Mouse (Mus musculus) heart, postnatal 0 days (tissue): ENCODE data around the gene Slc25a12. TPM values are rescaled to one million over a fixed set of nuclear protein-coding genes. Genes with fewer than 3 reads are reported as not detected.

Source experiments
- ATAC-seq: fragments of 200-750 bp; cut with Nextera tagmentation; 2 replicates; pipeline ENCODE4 v1.8.0; 2017; ENCODE audit warnings: low read depth, moderate number of reproducible peaks, moderate library complexity; ENCODE audit not compliant: insufficient read depth
- DNase-seq: peaks from one replicate; pipeline ENCODE4 v3.0.0-alpha.2; 2016; ENCODE audit warnings: low spot score
- H3K27ac ChIP-seq: fragments of 300-500 bp; sonication (generic); 2 replicates; pipeline ENCODE4 v1.5.1; 2014; ENCODE audit warnings: low read depth, mild to moderate bottlenecking
- H3K27me3 ChIP-seq: fragments of 300-500 bp; sonication (generic); 2 replicates; pipeline ENCODE4 v1.6.1; 2014; ENCODE audit warnings: low read length, mixed read lengths; ENCODE audit not compliant: control insufficient read depth, insufficient read depth
- H3K36me3 ChIP-seq: fragments of 300-500 bp; sonication (generic); replicated peaks from 2 replicates; pipeline ENCODE4 v1.6.1; 2014; ENCODE audit warnings: low read length, mixed read lengths; ENCODE audit not compliant: control insufficient read depth, insufficient read depth
- H3K4me1 ChIP-seq: fragments of 300-500 bp; sonication (generic); 2 replicates; pipeline ENCODE4 v1.6.1; 2014; ENCODE audit warnings: antibody characterized with exemption; ENCODE audit not compliant: control insufficient read depth, insufficient read depth
- H3K4me2 ChIP-seq: fragments of 300-500 bp; sonication (generic); 2 replicates; pipeline ENCODE4 v1.6.1; 2014; ENCODE audit warnings: low read depth, mild to moderate bottlenecking, low read length, moderate library complexity
- H3K4me3 ChIP-seq: fragments of 300-500 bp; sonication (generic); 2 replicates; pipeline ENCODE4 v1.5.1; 2014; ENCODE audit warnings: low read depth, low read length
- H3K9ac ChIP-seq: fragments of 300-500 bp; sonication (generic); replicated peaks from 2 replicates; pipeline ENCODE4 v1.6.1; 2014; ENCODE audit warnings: low read depth, low read length, mixed read lengths
- H3K9me3 ChIP-seq: fragments of 300-500 bp; sonication (generic); replicated peaks from 2 replicates; pipeline ENCODE4 v1.6.1; 2016; ENCODE audit warnings: low read length; ENCODE audit not compliant: control insufficient read depth
- CTCF ChIP-seq: IDR thresholded peaks from 2 replicates; pipeline ENCODE4 v1.5.1; 2016; ENCODE audit warnings: antibody characterized with exemption, control low read depth, low read depth
- EP300 ChIP-seq: IDR thresholded peaks from 2 replicates; pipeline ENCODE4 v1.6.1; 2016; ENCODE audit warnings: antibody characterized with exemption, low read depth
- WGBS: fragments of 180-500 bp; shearing (Covaris S2); extraction: QIAGEN DNeasy Blood & Tissue Kit; methylation state at CpG from one replicate; pipeline ENCODE4 v1.1.7; 2014; 5-methylcytosine and 5-hydroxymethylcytosine counted together
- polyA plus RNA-seq: library from polyadenylated mRNA; unstranded; fragments of >200 nt; fragmentation: Nextera tagmentation; extraction: Ambion mirVana; gene quantifications from 2 replicates; pipeline ENCODE4 v1.2.1, GENCODE M21; 2015
- total RNA-seq: library from RNA; depleted of rRNA; stranded (reverse); fragments of >200 nt; gene quantifications from 2 replicates; pipeline ENCODE4 v1.2.3, GENCODE M21; 2014; ENCODE audit warnings: low replicate concordance

Slc25a12 gene
- total and polyA plus RNA-seq, 2 experiments from 2014 or later, result 155 to 159 TPM

DNA sequence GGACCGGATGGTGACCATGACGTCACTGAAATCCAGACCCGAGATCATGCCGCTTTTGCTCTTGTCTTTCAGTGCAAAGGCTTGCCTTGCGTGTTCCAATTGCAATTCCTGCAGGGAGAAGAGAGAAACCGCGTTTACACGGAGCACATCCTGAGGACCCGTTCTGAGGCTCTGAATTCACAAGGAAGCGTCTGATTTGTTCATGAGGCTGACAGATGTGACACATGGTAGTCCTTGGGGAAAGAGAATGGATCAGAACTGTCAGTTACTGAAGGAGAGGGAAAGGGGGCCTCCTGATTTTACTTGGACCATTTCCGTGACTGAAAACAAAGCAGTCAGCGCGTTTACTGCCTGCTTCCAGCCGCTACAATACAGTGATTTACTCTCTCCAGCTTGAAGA is 52.5 kb downstream of the Slc25a12 start:
- H3K36me3 ChIP-seq, result peaks cover 81% of the 10 kb centered on the region
- no peaks in the 10 kb centered on the region for H3K4me1 ChIP-seq
- ATAC-seq, result no peak
- H3K4me3 ChIP-seq, result no peak overlapping the region
- H3K9me3 ChIP-seq, result no peaks in the 10 kb centered on the region
- WGBS, result 73% methylated on average over 14 of the region's 14 CpGs
- no peak overlapping the region for H3K9ac ChIP-seq
- TF ChIP-seq EP300, result no peak
- no peak overlapping the region for H3K4me2 ChIP-seq
- no peaks in the 10 kb centered on the region for H3K27me3 ChIP-seq
- no peak for DNase-seq
- H3K27ac ChIP-seq, result no peak overlapping the region

DNA sequence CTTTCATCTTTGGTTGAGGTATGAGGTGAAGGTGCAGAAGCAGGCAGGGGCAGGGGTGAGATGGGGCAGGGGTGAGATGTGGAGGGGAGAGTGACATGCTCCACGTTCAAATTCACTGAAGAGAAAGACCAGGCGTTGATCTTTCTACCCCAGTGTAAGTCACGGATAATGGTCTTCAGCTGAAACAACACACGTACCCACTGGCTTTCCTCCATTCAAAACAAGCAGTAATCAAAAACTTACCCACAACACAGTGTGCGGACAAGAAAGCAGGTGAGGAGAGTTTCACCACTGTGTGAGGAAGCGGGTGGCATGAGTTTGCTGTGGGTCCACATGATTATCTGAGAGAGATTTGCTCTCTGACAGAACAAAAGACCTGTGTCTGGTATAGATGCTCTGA is 53.5 kb downstream of the Slc25a12 start:
- Histone ChIP-seq H3K4me2 (no peak overlapping the region), H3K9me3 (no peaks in the 10 kb centered on the region), H3K27me3 (no peaks in the 10 kb centered on the region), H3K9ac (no peak overlapping the region), H3K4me1 (no peaks in the 10 kb centered on the region), H3K27ac (no peak overlapping the region), H3K4me3 (no peak overlapping the region), H3K36me3 (peaks cover 81% of the 10 kb centered on the region)
- no peak for TF ChIP-seq EP300
- no peak for TF ChIP-seq CTCF
- no peak for DNase-seq
- WGBS, result 73% methylated on average over 6 of the region's 6 CpGs
- ATAC-seq, result no peak

DNA sequence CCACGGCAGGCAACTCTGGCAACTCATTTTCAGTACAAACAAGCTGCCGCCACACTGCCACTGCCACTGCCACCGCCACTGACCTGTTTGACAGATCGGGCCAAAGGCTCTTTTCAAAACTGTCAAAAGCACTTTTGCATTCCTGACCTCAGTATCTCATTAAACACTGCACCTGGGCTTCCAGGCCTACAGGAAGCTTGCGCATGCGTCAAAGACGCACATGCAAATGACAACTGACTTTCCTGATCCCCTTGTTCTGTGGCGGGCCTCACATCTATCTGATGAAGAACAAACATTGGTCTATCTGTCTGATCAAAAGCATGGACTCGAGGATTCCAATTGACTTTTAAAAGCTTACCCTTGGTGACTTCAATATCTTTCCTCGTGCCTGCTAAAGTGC is 55.5 kb downstream of the Slc25a12 start:
- Histone ChIP-seq H3K9me3 (no peaks in the 10 kb centered on the region), H3K36me3 (peaks cover 80% of the 10 kb centered on the region), H3K4me3 (no peak overlapping the region), H3K4me1 (no peaks in the 10 kb centered on the region), H3K27ac (no peak overlapping the region), H3K9ac (no peak overlapping the region), H3K4me2 (no peak overlapping the region), H3K27me3 (no peaks in the 10 kb centered on the region)
- 78% methylated on average over 10 of the region's 10 CpGs for WGBS
- TF ChIP-seq EP300, result no peak
- no peak for TF ChIP-seq CTCF
- no peak for ATAC-seq
- DNase-seq, result no peak

DNA sequence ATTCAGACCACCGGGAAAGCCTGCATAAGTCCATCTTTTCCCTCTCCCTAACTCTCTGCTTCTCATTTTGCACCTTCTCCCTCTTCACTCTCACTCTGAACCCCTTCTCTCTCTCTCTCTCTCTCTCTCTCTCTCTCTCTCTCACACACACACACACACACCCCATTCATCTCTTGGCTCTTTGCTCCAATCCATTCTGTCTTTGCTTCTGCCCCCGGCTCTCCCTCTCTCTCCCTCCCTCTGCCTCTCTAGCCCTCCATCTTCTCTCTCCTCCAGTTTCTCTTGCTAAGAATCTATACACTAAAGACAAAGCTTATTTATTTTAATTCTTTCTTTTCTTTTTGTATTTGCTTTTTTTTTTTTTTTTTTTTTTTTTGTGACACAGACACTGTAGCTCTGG is 57.8 kb downstream of the Slc25a12 start:
- H3K36me3 ChIP-seq, result peaks cover 83% of the 10 kb centered on the region
- H3K4me2 ChIP-seq, result no peak overlapping the region
- TF ChIP-seq EP300, result no peak
- TF ChIP-seq CTCF, result no peak
- H3K4me1 ChIP-seq, result no peaks in the 10 kb centered on the region
- no peak overlapping the region for H3K4me3 ChIP-seq
- no peaks in the 10 kb centered on the region for H3K9me3 ChIP-seq
- no peak overlapping the region for H3K9ac ChIP-seq
- ATAC-seq, result no peak
- 82% methylated on average over 2 of the region's 2 CpGs for WGBS
- no peak for DNase-seq
- no peak overlapping the region for H3K27ac ChIP-seq
- H3K27me3 ChIP-seq, result no peaks in the 10 kb centered on the region

DNA sequence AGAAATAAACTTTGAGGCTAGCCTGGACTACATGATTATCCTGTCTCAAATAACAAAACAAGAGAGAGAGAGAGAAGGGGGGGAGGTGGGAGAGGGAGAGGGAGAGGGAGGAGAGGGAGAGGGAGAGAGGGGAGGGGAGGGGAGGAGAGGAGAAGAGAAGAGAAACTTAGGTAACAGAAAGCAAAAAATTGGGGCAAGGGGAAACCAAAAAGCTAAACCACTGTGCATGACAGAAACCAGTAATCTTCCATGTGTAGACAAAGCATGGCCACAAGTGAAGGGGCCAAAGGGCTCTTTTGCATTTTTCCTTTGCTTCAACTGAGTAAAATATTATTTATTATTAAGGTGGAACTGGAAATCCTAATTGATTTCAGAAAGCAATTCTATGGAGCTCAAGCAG is 61.2 kb downstream of the Slc25a12 start:
- H3K27me3 ChIP-seq, result no peaks in the 10 kb centered on the region
- no peak overlapping the region for H3K9ac ChIP-seq
- TF ChIP-seq EP300 (no peak), CTCF (no peak)
- peaks cover 61% of the 10 kb centered on the region for H3K36me3 ChIP-seq
- no peak overlapping the region for H3K4me3 ChIP-seq
- H3K27ac ChIP-seq, result no peak overlapping the region
- ATAC-seq (no peak), DNase-seq (no peak)
- no peak overlapping the region for H3K4me2 ChIP-seq
- no peaks in the 10 kb centered on the region for H3K9me3 ChIP-seq
- no peaks in the 10 kb centered on the region for H3K4me1 ChIP-seq

DNA sequence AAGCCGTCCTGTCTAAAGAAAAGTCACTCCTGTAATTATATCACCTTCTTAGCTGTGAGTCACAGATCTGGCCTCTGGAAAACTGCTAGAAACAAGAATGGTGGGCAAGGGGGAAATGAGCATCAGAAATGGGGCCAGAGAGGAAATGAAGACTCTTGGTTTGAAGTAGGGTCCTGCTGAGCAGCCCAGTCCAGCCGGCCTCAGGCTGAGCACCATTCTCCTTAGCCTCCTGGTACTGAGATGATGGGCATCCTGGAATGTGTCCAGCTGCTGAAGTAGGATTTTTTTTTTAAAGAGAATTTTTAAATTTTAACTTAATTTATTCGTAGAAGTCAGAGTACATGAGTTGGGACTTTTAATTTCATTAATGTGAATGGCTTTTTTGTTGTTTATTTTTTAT is 62.7 kb downstream of the Slc25a12 start:
- Histone ChIP-seq H3K36me3 (peaks cover 46% of the 10 kb centered on the region), H3K9me3 (no peaks in the 10 kb centered on the region), H3K4me2 (no peak overlapping the region), H3K4me3 (no peak overlapping the region), H3K27ac (no peak overlapping the region), H3K9ac (no peak overlapping the region), H3K4me1 (no peaks in the 10 kb centered on the region), H3K27me3 (no peaks in the 10 kb centered on the region)
- TF ChIP-seq EP300 (no peak), CTCF (no peak)
- ATAC-seq, result no peak
- 44% methylated on average over 3 of the region's 3 CpGs for WGBS
- DNase-seq, result no peak
